Mouse (Mus musculus): ENCODE results near the gene Tcte1. TPM values are rescaled to one million over a fixed set of nuclear protein-coding genes. Genes with fewer than 3 reads are reported as not detected.

The Tcte1 gene
- total RNA-seq (2021), result under 1 TPM; 0.58 to 0.64 TPM

DNA sequence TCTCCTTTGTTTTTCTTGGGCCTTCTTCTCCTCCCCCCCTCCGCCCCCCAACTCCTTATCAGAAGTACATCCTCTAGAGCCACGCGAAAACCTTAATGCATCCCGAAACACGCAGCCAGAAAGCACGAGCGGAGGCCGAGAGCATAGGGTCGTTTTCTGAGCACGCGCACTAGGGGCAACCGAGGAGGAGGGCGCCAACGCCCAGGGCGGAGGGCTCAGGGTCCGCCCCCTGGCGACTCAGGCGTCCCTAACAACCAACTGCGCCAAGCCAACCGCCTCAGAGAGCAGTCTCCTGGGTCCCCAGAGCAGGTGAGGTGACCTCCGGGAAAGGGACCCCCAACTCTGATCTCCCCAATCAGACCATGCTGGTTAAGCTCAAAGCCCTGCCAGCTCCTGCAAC lies at the start of gene Tcte1:
Tcte1 (plus strand) TSS at position 172 of the 400 bp plus-strand sequence.
- peak; percentile 73 for DNase-seq

DNA sequence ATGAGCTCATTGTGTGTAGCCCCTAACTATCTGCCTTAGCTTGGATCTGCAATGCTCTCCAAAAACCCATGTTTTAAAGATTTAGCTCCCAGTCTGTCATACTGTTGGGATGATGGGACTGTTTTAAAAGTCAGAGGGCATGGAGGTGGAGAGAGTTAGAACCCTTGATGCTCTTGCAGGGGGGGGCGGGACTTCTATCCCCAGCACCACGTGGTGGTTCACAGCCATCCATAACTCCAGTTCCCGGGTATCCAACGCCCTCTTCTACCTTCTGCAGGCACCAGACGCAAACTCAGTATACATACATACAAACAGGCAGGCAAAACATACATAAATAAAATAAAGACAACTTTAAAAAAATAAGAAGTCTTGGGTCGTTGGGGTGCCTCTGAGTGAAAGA lies 49.6 kb upstream of the Tcte1 start:
- DNase-seq, result no peak
- intact Hi-C loops (cut with DNase I), result no loop called here

More for the DNA sequence above, at the start of gene Tcte1:
- intact Hi-C loops (cut with DNase I), result no loop called here

DNA sequence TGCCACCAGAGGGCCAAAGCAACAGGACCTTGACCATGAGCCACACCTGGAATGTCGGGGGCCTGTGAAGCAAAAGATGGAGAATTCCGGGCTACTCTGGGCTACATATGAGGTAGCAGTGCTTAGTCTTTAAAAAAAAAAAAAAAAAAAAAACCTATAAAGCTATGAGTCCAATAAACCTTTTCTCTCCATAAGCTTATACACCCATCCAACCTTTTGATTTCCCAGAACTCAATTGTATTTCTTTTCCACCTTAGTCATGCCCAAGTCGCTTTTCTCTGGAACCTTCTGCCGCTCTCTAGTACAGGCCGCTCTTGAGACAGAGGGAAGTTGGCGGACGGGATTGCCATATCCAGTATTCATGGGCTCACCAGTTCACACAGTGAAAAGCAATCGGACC lies 49.1 kb upstream of the Tcte1 start:
- intact Hi-C loops (cut with DNase I), result no loop called here

GRCm38 (mm10) chr17:45474669-45475465 lies 48.4 kb upstream of the Tcte1 start, which contains the start of gene Spats1:
Gene Spats1 (minus strand): TSS chr17:45475415.
- peak; percentile 80 for DNase-seq
- intact Hi-C loops (cut with DNase I), result no loop called here

More for the DNA sequence above, 49.1 kb upstream of the Tcte1 start:
- DNase-seq, result no peak

DNA sequence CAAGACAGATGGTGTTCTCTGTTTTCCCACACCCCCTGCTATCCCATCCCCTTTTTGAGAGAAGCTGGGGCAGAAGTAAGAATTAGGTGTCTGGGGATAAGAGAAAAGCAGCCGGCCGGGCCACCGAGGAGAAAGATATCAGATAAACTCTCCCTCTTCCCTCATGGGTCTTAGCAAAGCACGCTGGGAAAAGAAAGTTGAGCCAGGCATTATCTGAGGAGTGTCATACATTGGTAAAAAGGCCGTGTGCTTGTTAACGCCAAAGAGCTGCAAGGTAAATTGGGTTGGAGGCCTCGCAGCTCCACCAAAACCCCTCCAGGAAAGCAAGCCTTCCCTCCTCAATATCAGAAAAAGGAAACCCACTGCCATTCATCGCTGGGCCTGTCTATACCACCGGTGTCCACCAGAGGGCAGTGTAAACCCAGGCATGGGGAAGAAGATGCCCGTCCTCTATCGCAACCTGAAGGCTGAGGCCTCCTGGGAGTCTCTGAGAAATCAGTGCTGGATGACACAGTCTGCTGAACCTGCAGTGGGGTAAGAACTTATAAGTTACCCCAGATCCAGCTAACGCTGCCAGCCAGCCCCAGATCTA lies 44.9 kb upstream of the Tcte1 start:
- intact Hi-C loops (cut with DNase I), result loop anchor here (2.0 kb wide), 1 partner anchor 72 kb away; no protein-coding TSS in a partner anchor

GRCm38 (mm10) chr17:45480429-45480828 lies 42.8 kb upstream of the Tcte1 start:
- intact Hi-C loops (cut with DNase I), result no loop called here
- no peak for DNase-seq

More for the DNA sequence above, 44.9 kb upstream of the Tcte1 start:
- peak; percentile 89 for DNase-seq

- DNase-seq, result no peak
- intact Hi-C loops (cut with DNase I), result no loop called here
Measured at GRCm38 (mm10) chr17:45485581-45485980, 37.7 kb upstream of the Tcte1 start.

DNA sequence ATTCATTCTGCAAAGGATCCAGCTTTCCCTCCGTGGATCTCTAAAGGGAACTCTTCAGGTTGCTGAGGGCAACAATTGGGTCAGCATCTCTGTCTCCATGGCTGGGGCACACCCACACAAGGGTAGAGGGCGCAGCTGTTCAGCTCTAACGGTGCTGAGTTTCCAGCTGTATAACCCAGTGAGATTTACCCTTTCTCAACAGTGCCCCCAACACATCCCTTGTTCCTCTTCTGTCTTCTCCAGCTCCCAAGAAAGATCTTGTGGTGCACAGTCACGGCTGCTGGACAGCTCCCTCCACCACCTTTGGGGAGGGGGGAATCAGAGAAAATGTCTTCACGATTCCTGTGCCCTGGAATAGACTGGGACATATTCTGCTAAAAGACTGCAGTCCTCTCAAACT lies 36.0 kb upstream of the Tcte1 start:
- DNase-seq, result no peak
- intact Hi-C loops (cut with DNase I), result no loop called here

DNA sequence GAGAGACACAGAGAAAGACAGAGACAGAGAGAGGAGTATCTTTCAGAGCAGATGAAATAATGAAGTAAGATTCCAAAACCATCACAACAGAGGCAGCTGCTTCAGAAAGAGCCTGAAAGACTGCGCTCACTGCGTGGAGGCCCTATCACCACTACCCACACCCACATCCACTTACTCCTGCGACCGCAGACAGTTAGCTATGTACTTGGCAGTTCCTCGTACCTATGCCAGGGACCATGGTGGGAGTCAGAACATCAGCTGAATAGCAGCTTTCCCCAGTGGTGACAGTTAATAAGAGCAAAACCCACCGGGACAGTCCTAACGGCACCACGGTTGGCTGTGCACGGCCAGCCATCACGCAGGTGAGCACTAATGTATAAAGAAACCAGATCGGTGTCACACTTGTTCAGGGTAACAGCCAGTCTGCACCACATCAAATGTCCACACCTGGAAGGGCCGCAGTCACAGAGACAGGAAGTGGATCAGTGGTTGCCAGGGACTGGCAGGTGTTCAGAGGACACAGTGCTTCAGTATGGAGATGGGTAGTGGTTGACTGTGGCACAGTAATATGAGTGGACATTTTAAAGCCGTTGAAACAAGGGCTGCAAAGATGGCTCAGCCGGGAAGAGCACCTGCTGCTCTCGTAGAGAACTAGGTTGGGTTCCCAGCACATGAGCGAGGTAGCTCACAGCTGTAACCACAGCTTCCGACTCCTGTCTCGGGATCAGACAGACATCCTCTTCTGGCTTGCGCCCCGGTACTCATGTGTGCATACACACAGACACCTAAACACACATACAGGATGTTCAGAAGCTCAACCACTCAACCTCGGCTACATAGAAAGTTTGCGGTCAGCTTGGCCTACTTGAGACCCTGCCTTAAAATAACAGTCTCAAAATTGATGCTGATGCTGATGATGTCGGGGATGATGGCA lies 34.6 kb upstream of the Tcte1 start:
- DNase-seq, result no peak
- intact Hi-C loops (cut with DNase I), result no loop called here

GRCm38 (mm10) chr17:45489736-45490135 lies 33.5 kb upstream of the Tcte1 start:
- intact Hi-C loops (cut with DNase I), result no loop called here
- no peak for DNase-seq

DNA sequence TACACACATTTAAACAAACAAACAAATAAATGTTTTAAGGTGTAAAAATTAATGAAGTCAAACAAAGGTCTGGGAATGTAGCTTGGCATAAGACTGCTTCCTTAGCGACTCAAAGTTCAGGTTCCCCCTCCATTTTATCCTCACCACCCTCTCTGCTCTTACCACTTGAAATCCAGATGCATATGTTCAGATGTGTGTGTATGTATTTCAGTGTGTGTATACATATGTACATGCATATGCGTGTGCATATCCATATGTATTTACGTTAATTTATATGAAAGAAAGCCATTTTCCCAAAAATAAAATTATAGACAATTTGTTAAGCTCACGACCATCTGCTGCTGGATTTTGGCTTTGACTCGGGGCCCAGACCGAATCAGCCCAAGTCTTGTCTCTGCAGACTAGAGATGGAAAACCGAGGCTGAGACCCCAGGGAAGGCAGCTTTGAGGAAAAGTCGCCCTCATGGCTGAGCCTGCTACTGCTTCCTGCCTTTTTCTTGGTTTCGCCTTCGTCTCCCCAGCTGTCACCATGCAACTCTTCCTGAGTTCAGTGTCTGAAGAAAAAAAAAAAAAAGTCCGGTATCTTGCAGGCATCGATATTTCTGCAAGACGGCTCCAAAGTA lies 32.6 kb upstream of the Tcte1 start:
- DNase-seq, result no peak
- intact Hi-C loops (cut with DNase I), result no loop called here

GRCm38 (mm10) chr17:45495398-45495797 lies 27.8 kb upstream of the Tcte1 start:
- no peak for DNase-seq
- intact Hi-C loops (cut with DNase I), result no loop called here

DNA sequence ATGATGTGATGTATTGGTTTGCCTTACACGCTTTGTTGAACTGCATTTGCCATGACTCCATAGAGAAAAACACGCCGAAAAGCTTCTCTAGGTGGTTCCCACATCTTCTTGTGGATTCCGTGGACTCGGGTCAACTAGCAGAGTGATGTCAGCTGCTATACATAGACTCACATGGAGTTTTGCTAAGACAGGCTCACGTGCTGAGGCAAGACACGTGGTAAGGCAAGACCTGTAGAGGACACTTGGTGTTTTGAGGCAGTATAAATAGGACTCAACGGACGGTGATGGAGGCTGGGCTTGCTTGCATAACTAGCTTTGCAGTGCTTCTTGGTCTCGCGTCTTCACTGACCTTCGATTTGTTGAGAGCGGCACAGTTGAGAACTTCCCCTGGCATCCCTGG lies 24.8 kb upstream of the Tcte1 start:
- intact Hi-C loops (cut with DNase I), result no loop called here
- DNase-seq, result no peak

- no peak for DNase-seq
- intact Hi-C loops (cut with DNase I), result no loop called here
Measured at GRCm38 (mm10) chr17:45499516-45499915, 23.7 kb upstream of the Tcte1 start.

DNA sequence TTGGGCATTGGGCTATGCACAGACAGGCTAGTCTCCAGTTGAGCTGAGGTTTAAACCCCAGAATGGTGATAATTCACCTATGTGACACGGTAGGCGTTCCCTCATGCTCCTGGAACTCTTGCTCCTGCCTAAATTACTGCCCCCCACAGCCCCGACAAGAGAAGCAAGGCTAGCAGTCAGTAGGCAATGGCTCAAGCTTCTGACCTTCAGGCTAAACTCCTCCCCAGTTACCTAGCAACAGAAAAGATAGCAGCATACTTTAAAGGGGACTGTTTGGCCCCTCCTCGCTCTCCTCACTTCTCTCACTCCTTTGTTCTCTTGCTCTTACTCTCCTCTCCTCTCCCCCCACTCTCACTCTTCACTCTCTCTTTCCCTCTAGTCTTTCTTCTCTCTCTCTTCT lies 22.3 kb upstream of the Tcte1 start:
- intact Hi-C loops (cut with DNase I), result no loop called here
- DNase-seq, result no peak

- DNase-seq, result no peak
- intact Hi-C loops (cut with DNase I), result no loop called here
Measured at GRCm38 (mm10) chr17:45502324-45502723, 20.9 kb upstream of the Tcte1 start.

DNA sequence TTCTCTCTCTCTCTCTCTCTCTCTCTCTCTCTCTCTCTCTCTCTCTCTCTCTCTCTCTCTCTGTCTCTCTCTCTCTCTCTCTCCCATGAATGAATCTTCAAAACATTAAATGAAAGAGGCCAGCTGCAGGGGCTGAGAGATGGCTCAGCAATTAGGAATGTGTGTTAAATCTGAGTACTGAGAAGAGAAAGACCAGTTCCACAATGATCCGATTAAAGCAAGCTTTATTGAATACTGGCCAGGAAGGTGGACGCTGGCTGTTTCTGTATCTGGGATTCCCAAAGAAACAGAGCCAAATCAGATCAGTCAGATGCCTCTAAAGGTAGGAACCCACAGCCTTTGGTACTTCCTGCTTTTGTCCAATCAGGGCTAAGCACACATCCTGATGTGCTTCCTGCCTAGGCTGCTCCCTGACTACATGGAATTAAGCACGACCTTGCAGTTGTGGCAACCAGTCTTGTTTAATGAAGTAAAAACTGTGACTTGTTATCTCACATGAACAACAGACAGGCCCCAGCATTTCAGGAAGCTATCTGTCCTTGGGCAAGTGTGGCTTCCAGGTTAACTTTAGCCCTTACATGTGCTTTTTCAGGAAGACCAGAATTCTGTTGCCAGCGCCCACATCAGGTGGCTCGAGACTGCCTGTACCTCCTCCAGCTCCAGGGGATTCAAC lies 19.8 kb upstream of the Tcte1 start:
- DNase-seq, result no peak
- intact Hi-C loops (cut with DNase I), result no loop called here

DNA sequence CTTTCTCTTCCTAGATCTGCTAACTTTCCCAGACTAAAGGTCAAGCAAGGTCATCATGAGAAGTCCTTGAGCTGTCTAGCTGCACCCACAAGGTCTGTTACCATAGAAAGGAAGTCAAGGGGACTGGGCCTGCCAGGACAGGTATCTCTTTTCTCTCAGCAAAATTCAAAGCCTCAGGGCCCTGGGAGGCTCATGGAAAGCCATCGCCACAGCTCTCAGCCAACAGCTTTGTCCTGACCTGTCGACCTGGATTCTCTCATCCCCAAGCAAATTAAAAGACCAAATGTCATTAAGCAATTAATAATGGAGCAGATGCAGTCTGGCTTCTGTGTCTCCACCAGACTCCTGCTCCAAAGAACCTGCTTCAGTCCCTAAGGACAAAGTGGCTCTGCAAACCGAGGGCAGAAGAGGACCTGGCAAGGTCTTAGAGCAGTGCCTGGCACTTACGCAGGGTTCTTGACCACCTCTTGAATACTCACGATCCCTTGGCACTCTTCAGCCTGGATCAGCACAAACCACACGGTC lies 17.2 kb upstream of the Tcte1 start:
- intact Hi-C loops (cut with DNase I), result no loop called here
- DNase-seq, result no peak

GRCm38 (mm10) chr17:45506700-45507189 lies 16.5 kb upstream of the Tcte1 start, which contains the start of gene Aars2:
Gene Aars2 (plus strand): TSS chr17:45506841.
- intact Hi-C loops (cut with DNase I), result no loop called here

DNA sequence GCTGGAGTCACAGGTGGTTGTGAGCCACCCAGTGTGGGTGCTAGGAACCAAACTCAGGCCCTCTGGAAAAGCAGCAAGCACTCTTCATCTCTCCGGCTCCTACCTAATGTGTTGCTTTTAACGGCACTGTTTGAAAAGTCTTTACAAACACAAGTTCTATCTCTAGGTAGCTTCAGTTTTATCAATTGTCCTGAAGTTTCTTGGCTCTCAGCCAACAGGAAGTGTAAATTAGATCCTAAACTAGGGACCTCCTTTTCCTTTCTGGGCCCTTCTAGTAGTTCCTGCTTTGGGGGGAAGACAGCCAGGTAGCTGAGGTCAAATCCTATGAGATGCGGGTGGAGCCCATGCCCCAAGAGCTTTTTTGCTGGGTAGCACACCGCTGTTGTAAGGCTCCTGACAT lies 12.4 kb upstream of the Tcte1 start:
- DNase-seq, result no peak
- intact Hi-C loops (cut with DNase I), result no loop called here

More at GRCm38 (mm10) chr17:45506700-45507189, 16.5 kb upstream of the Tcte1 start, which contains the start of gene Aars2:
- DNase-seq, result peak; percentile 96
